Mouse (Mus musculus) brain, embryonic 14.5 days (tissue): ENCODE results near the gene Zyx.

Experiments used
- CTCF ChIP-seq: fragments of 200-500 bp; IDR thresholded peaks from 2 replicates; pipeline ENCODE4 v1.5.1; 2012; ENCODE audit warnings: inconsistent platforms, mild to moderate bottlenecking, moderate library complexity, borderline replicate concordance; ENCODE audit not compliant: insufficient read depth, insufficient read length; ENCODE audit errors: extremely low read depth
- POLR2A ChIP-seq: fragments of 200-500 bp; IDR thresholded peaks from 2 replicates; pipeline ENCODE4 v1.6.1; 2012; ENCODE audit warnings: mild to moderate bottlenecking, inconsistent platforms, borderline replicate concordance; ENCODE audit not compliant: poor library complexity, insufficient read depth, insufficient read length, severe bottlenecking; ENCODE audit errors: extremely low read depth

DNA sequence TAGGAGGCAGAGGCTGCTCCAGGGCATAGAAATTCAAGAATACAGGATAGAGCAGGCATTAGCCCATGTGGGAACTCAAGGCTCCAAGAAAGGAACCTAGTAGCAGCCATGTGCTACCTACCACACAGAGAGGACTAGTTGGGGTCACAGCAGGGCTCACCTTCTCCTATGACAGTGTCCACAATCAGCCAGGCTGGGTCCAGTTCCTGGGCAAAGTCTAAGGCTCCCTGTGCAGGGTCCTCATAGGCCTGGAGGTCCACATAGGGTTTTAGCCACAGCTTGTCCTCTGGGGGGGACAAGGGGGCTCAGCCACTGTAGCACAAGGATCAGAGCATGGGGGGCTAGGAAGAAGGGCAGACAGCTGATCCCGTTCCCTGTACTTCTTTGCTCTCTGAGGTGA, 13.1 kb downstream of the Zyx start:
- TF ChIP-seq POLR2A (no peak), CTCF (no peak)
